Mouse (Mus musculus): ENCODE data around the gene Rapgef3.

DNA sequence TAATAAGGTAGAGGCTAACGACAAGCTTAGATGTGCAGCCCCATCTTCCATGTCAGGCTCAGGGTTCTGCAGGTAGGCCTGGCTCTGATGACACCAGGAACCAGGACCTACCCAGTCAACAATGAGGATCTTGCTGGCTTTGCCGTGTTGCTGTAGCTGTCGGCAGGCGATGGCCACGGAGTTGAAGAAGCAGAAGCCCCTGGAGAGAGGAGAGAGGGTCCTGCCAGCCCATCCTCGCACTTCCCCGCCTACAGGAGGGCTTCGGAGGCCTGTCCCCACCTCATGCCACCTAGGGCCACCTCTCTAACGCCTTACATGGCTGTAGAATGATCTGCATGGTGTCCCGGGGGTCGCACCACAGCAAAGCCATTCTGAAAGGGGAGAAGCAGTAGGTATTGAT is 31.7 kb upstream of the Rapgef3 start:
- TF ChIP-seq POLR2A (IDR thresholded peaks at IDR 0.05; ENCODE audit: borderline replicate concordance, insufficient read depth, low read length) (no peak), CTCF (IDR thresholded peaks at IDR 0.05; ENCODE audit: borderline replicate concordance, insufficient read depth, low read depth, low read length) (no peak)
